Mouse (Mus musculus) left cerebral cortex, adult 2 months (tissue): Measurements from ENCODE around the gene Acbd4. TPM values are rescaled to one million over a fixed set of nuclear protein-coding genes. Genes with fewer than 3 reads are reported as not detected.
A peak's percentile ranks its signal among the peaks of the same experiment; 100 is the strongest.

Source experiments
- DNase-seq, 2 experiments: peaks; one replicate each; pipeline ENCODE4 v3.0.0; 2021 to 2022; ENCODE audit warnings: low spot score in 2 of 2, mixed read lengths in 1 of 2; ENCODE audit errors: extremely low spot score in 1 of 2
- H3K27ac ChIP-seq: fragments of 200-600 bp; 2 replicates; pipeline ENCODE4 v1.8.1; 2022
- H3K4me3 ChIP-seq: fragments of 200-600 bp; 2 replicates; pipeline ENCODE4 v1.8.1; 2022
- CTCF ChIP-seq: fragments of 200-600 bp; IDR thresholded peaks from 2 replicates; pipeline ENCODE4 v1.8.1; 2022; ENCODE audit warnings: antibody characterized with exemption, mild to moderate bottlenecking, moderate library complexity
- intact Hi-C: fragments of 180-260 bp; cut with DNase I; formaldehyde crosslinking; loops from one replicate; pipeline ENCODE4 v1.15.1; 2025
- total RNA-seq, 2 experiments: library from RNA; stranded (reverse); gene quantifications; 2 replicates each; pipeline ENCODE4 v1.2.3; 2021

Gene Acbd4
- total RNA-seq, 2 experiments from 2014 or later, result 72.3 to 88.2 TPM

- H3K27ac ChIP-seq, result peak within 1 kb of the TSS; percentile 98
- peak; percentile 99 to 100 for DNase-seq
- H3K4me3 ChIP-seq, result peak within 1 kb of the TSS; percentile 64
- intact Hi-C loops, result loop anchor here (1.0 to 5.0 kb wide), 2 partner anchors 16 to 211 kb away; partner anchors contain the start of gene Hexim2
- no peak for TF ChIP-seq CTCF
Observed at GRCm38 (mm10) chr11:103116008-103116818, 14.7 kb downstream of the Acbd4 start, which contains the start of gene Hexim1. Hexim1 (plus strand) TSS chr11:103116231.

- peak overlapping the region; percentile 92 for H3K27ac ChIP-seq
- H3K4me3 ChIP-seq, result peak overlapping the region; percentile 64
- intact Hi-C loops, result loop anchor here (1.0 to 5.0 kb wide), 3 partner anchors 15 to 210 kb away; partner anchors contain the start of gene Hexim2
- TF ChIP-seq CTCF, result peak; percentile 76
- DNase-seq, result peak; percentile 71 to 75
Observed at GRCm38 (mm10) chr11:103116959-103117590, 15.6 kb downstream of the Acbd4 start.

DNA sequence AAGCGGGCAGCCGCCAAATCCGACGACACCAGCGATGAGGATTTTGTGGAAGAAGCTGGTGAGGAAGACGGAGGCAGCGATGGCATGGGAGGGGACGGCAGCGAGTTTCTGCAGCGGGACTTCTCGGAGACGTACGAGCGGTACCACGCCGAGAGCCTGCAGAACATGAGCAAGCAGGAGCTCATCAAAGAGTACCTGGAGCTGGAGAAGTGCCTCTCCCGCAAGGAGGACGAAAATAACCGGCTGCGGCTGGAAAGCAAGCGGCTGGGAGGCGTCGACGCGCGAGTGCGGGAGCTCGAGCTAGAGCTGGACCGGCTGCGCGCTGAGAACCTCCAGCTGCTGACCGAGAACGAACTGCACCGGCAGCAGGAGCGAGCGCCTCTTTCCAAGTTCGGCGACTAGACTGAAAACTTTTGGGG is 16.1 kb downstream of the Acbd4 start:
- intact Hi-C loops, result loop anchor here (1.0 to 5.0 kb wide), 2 partner anchors 42 to 210 kb away; no protein-coding TSS in a partner anchor
- Histone ChIP-seq H3K4me3 (peak overlapping the region; percentile 64), H3K27ac (peak overlapping the region; percentile 92)
- DNase-seq, result no peak
- TF ChIP-seq CTCF, result no peak

DNA sequence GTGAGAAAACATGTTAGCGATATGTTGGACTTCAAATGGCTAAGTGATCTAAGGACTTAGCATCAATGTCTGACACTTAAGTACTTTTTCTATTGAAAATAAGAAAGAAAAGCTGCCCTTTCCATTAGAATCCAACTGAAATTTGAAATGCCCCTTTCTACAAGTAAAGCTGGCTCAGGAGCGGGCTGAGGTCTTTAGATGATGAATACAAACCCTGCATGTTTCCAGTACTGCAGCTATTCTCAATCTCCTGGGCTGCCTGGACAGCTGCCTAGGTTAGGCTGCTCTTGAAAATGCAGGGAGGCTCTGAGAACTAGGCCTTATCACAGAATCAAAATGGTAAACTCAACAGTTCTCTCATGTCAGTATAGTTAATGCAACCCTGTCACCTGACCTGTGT is 17.4 kb downstream of the Acbd4 start:
- TF ChIP-seq CTCF, result no peak

DNA sequence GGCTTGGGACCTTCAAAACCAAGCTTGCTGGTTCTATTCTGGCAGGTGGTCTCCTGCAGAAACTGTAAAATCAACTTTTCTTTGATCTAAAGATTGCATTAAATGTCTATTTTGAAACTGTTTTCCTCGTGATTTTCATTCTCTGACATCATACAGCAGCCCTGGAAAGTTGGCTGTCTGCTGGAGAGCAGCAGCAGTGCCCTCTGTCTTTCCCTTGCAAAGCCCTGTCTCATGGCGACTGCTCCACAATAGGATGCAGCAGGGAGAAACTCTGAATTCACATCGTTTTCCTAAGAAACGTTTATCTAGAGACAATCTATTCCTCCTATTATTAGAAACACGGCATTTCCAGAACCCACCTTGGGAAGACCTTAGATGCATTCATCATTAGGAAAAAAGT is 18.1 kb downstream of the Acbd4 start:
- peak; percentile 44 for TF ChIP-seq CTCF
- H3K4me3 ChIP-seq, result no peak overlapping the region
- intact Hi-C loops, result loop anchor here (5.0 kb wide), 1 partner anchor 208 kb away; no protein-coding TSS in a partner anchor

More for the DNA sequence above, 17.4 kb downstream of the Acbd4 start:
- intact Hi-C loops, result loop anchor here (5.0 kb wide), 1 partner anchor 208 kb away; no protein-coding TSS in a partner anchor
- Histone ChIP-seq H3K27ac (no peak overlapping the region), H3K4me3 (peak overlapping the region; percentile 64)
- no peak for DNase-seq

GRCm38 (mm10) chr11:103120315-103120714 is 18.8 kb downstream of the Acbd4 start:
- intact Hi-C loops, result no loop called here
- no peak for TF ChIP-seq CTCF
- H3K27ac ChIP-seq, result no peak overlapping the region
- H3K4me3 ChIP-seq, result no peak overlapping the region
- no peak for DNase-seq

More for the DNA sequence above, 18.1 kb downstream of the Acbd4 start:
- H3K27ac ChIP-seq, result no peak overlapping the region
- DNase-seq, result no peak

- DNase-seq, result peak; percentile 59 to 61
- no peak for TF ChIP-seq CTCF
- intact Hi-C loops, result loop anchor here (1.0 kb wide), 1 partner anchor 16 kb away; the partner anchor contains the start of gene Hexim1
- peak within 1 kb of the TSS; percentile 100 for H3K27ac ChIP-seq
- H3K4me3 ChIP-seq, result peak within 1 kb of the TSS; percentile 92
Observed at GRCm38 (mm10) chr11:103131701-103132575, 30.5 kb downstream of the Acbd4 start, which contains the start of gene Hexim2. Hexim2 (plus strand) TSS chr11:103132429.

DNA sequence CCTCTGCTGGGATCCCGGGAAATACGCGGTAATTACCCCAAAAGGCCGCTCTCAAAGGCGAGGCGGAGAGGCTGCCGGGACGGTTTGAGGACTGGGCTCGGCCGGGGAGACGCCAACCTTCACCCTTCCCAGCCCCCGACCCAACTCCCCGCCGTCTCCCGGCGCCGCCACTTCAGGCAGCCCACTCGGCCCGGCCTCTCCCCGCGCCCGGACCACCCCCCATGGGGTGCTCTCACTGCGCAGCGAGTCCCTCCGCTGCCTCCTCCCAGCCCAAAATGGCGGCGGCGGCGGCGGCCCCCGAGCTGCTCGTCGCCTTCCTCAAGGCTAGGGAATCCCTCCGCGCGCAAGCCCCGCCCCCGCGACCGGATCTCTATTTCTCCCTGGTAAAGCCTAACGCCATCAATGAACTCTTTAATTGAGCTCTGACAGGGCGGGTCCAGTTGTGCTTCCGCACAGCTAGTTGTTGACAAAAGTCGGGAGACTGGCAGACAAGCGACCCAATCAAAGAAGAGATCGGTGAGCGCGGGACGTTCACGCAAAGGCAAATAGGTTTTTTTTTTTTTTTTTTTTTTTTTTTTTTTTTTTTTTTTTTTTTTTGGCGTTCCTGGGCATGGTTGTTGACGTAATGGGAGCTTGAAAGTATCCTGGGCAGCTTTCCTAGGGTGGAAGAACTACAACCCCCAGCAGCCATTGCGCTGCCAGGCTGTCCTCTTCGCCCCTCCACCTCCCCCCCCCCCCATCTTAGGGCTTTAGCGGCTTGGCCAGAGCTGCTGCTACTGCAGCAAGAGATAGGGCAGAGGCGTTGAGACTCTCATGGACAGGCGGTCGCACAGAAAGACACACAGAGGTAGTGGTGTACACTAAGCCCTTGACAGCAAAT is 31.3 kb downstream of the Acbd4 start:
- no peak for TF ChIP-seq CTCF
- H3K4me3 ChIP-seq, result peak overlapping the region; percentile 92
- peak overlapping the region; percentile 100 for H3K27ac ChIP-seq
- peak; percentile 100 for DNase-seq
- intact Hi-C loops, result loop anchor here (1.0 kb wide), 2 partner anchors 17 to 31 kb away; partner anchors contain the start of gene Hexim1

GRCm38 (mm10) chr11:103133456-103134185 is 32.1 kb downstream of the Acbd4 start:
- no peak for DNase-seq
- H3K4me3 ChIP-seq, result peak overlapping the region; percentile 42
- H3K27ac ChIP-seq, result peak overlapping the region; percentile 98
- intact Hi-C loops, result loop anchor here (1.0 kb wide), 1 partner anchor 31 kb away; no protein-coding TSS in a partner anchor
- no peak for TF ChIP-seq CTCF

- H3K4me3 ChIP-seq, result no peak overlapping the region
- no peak for DNase-seq
- intact Hi-C loops, result no loop called here
- no peak for TF ChIP-seq CTCF
- peak overlapping the region; percentile 98 for H3K27ac ChIP-seq
Observed at GRCm38 (mm10) chr11:103134221-103134620, 32.7 kb downstream of the Acbd4 start.
